Mouse (Mus musculus) embryonic facial prominence, embryonic 11.5 days (tissue): ENCODE results near the gene Racgap1. TPM values are rescaled to one million over a fixed set of nuclear protein-coding genes. Genes with fewer than 3 reads are reported as not detected.

Experiments
- ATAC-seq: fragments of 200-750 bp; cut with Nextera tagmentation; replicated peaks from 2 replicates; pipeline ENCODE4 v1.8.0; 2017; ENCODE audit warnings: low read depth; ENCODE audit not compliant: insufficient number of reproducible peaks, low FRiP score, low TSS enrichment
- DNase-seq: peaks from one replicate; pipeline ENCODE4 v3.0.0-alpha.2; 2015; ENCODE audit warnings: low spot score
- H3K27ac ChIP-seq: fragments of 300-500 bp; sonication (generic); replicated peaks from 2 replicates; pipeline ENCODE4 v1.5.1; 2014; ENCODE audit warnings: mild to moderate bottlenecking, low read depth, low read length, control low read depth
- H3K27me3 ChIP-seq: fragments of 300-500 bp; sonication (generic); 2 replicates; pipeline ENCODE4 v1.6.1; 2014; ENCODE audit warnings: mild to moderate bottlenecking, low read length, moderate library complexity, mixed read lengths; ENCODE audit not compliant: control insufficient read depth, insufficient read depth
- H3K36me3 ChIP-seq: fragments of 300-500 bp; sonication (generic); replicated peaks from 2 replicates; pipeline ENCODE4 v1.6.1; 2014; ENCODE audit warnings: low read depth, mild to moderate bottlenecking, low read length, moderate library complexity, mixed read lengths; ENCODE audit not compliant: control insufficient read depth, insufficient read depth
- H3K4me1 ChIP-seq: fragments of 300-500 bp; sonication (generic); 2 replicates; pipeline ENCODE4 v1.6.1; 2014; ENCODE audit warnings: low read length, mixed read lengths; ENCODE audit not compliant: control insufficient read depth, insufficient read depth
- H3K4me2 ChIP-seq: fragments of 300-500 bp; sonication (generic); 2 replicates; pipeline ENCODE4 v1.6.1; 2014; ENCODE audit warnings: low read depth, mild to moderate bottlenecking, control low read depth, low read length, moderate library complexity
- H3K4me3 ChIP-seq: fragments of 300-500 bp; sonication (generic); 2 replicates; pipeline ENCODE4 v1.5.1; 2014; ENCODE audit warnings: low read depth, low read length, control low read depth
- H3K9ac ChIP-seq: fragments of 300-500 bp; sonication (generic); replicated peaks from 2 replicates; pipeline ENCODE4 v1.6.1; 2014; ENCODE audit warnings: mild to moderate bottlenecking, control low read depth, low read length
- H3K9me3 ChIP-seq: fragments of 300-500 bp; sonication (generic); replicated peaks from 2 replicates; pipeline ENCODE4 v1.6.1; 2016; ENCODE audit warnings: mild to moderate bottlenecking, low read length, inconsistent platforms, mixed read lengths; ENCODE audit not compliant: control insufficient read depth
- WGBS: fragments of 180-500 bp; shearing (Covaris S2); extraction: QIAGEN DNeasy Blood & Tissue Kit; methylation state at CpG from one replicate; pipeline ENCODE4 v1.1.7; 2014; 5-methylcytosine and 5-hydroxymethylcytosine counted together
- polyA plus RNA-seq: library from polyadenylated mRNA; unstranded; fragments of >200 nt; fragmentation: Nextera tagmentation; extraction: Ambion mirVana; gene quantifications from 2 replicates; pipeline ENCODE4 v1.2.1, GENCODE M21; 2014

Racgap1 gene
- polyA plus RNA-seq, 1 experiment from 2014 or later: 152 TPM

DNA sequence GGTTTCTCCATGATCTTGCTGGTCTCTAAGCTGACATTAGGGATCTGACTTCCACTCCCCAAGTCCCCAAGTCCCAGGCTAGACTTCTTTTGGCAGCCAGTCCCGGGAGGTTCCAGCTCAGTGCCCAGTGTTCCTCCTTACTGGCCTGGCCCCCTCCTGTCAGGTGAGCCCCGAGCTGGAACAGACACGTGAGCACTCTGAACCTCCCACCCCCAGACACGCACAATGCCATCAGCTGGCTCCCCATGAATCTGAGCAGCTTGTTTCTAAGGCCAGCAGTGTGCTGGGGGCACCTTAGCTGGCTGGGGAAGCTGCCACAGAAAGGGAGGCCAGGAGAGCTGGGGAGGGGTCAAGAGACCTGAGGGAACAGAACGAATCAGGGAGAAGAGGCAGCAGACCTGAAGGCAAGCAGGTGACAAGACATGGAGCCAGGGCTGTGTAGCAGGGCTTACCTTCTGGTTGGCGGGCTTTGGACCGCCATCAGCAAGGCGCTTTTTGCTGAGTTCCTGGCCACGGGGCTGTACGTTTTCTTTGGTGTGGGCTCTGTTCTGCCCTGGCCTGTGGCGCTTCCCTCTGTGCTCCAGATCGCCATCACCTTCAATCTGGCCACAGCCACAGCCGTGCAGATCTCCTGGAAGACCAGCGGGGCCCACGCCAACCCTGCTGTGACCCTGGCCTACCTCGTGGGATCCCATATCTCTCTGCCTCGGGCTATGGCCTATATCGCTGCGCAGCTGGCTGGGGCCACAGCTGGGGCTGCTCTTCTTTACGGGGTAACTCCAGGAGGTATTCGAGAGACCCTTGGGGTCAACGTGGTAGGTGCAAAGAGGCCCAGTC is 50.3 kb downstream of the Racgap1 start, which contains the start of gene Aqp6:
TSS of gene Aqp6 (plus strand) at position 415 of the 837 bp plus-strand sequence.
- Histone ChIP-seq H3K9ac (no peak within 1 kb of the TSS), H3K27ac (no peak within 1 kb of the TSS), H3K36me3 (no peaks in the 10 kb centered on the region), H3K4me3 (no peak within 1 kb of the TSS), H3K27me3 (peaks cover 13% of the 10 kb centered on the region), H3K4me2 (no peak within 1 kb of the TSS), H3K4me1 (no peaks in the 10 kb centered on the region), H3K9me3 (no peaks in the 10 kb centered on the region)
- DNase-seq: no peak
- 51% methylated on average over 22 of the region's 22 CpGs for WGBS
- ATAC-seq: no peak

DNA sequence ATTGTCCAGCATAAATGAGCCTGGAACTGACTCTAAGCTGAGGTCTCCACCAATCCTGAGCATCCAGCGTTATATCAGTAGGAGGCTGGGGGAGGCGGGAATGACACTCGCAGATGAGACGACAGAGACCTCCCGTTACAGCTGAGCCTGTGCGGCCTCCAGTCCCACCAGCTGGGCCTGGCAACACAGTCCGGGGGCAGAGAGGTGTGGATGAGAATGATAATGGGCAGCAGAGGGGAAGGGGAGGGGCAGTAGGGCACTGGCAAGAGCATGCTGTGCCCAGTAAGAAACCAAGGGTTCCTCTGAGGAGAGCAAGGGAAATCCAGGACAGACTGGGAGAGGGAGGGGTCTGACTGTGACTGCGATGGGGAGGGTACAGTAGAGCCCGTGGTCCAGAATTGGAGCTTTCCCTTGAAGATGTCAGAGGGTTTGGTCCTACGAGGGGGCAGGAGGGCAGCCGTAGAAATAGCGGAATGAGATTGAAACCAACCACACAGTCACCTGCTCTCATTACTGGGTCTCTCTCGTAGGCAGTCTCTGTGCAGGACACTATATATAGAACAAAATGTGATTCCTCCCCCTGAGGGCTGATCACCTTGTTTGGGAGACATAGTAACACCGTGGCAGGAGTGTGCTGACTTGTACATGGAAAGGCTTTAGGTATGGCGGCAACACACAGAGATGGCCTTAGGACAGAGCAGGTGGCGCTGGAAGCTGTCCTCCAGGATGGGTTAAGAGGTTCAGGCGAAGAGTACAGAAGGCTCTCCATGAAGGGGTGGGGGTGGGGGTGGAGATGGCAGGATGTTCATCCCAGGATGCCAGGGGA is 52.0 kb downstream of the Racgap1 start:
- no peak overlapping the region for H3K4me2 ChIP-seq
- H3K27me3 ChIP-seq: peaks cover 22% of the 10 kb centered on the region
- WGBS: 59% methylated on average over 17 of the region's 17 CpGs
- no peaks in the 10 kb centered on the region for H3K9me3 ChIP-seq
- ATAC-seq (no peak), DNase-seq (no peak)
- H3K4me1 ChIP-seq: no peaks in the 10 kb centered on the region
- H3K4me3 ChIP-seq: no peak overlapping the region
- H3K36me3 ChIP-seq: no peaks in the 10 kb centered on the region
- H3K9ac ChIP-seq: no peak overlapping the region
- no peak overlapping the region for H3K27ac ChIP-seq

DNA sequence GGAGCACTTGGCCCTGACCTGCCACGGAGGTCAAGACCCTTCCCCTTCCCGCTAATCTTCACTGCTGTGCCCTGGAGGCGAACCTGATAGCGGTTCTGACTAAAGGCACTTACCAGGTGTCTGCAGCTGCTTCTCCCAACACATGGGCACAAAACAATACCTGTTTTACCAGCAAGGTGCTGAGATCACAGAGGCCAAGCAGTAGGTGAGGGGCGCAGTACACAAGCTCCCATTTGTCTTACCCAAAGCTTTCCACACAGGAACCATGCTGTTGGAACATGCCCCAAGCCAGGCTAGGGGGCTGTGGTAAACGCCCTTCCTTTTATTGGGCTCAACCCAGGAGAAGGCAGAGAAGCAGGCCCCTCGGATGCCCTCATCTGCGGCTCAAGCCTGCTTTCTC is 53.9 kb downstream of the Racgap1 start:
- no peak overlapping the region for H3K4me3 ChIP-seq
- no peak overlapping the region for H3K4me2 ChIP-seq
- H3K9me3 ChIP-seq: no peaks in the 10 kb centered on the region
- ATAC-seq: no peak
- WGBS: 41% methylated on average over 8 of the region's 8 CpGs
- peaks cover 40% of the 10 kb centered on the region for H3K27me3 ChIP-seq
- H3K9ac ChIP-seq: no peak overlapping the region
- no peaks in the 10 kb centered on the region for H3K4me1 ChIP-seq
- H3K27ac ChIP-seq: no peak overlapping the region
- H3K36me3 ChIP-seq: no peaks in the 10 kb centered on the region
- DNase-seq: no peak

DNA sequence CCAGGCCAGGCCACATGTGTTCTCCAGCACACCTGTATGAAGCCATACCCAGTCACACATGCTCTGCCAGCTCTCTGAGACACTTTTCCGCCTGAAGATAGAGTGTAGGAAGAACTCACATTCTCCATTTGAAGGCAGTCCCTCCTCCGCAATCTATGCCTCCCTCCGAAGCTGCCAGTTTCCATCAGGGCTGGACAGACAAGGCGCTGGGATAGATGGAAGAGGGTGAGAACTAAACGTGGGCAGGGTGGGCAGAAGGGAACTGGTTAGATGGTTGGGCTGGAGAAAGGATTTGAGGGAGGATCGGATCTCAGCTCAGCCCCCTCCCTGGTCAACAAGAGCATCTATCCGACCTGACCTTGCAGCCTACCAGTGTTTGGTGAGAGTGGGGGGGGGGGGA is 54.6 kb downstream of the Racgap1 start:
- Histone ChIP-seq H3K9ac (no peak overlapping the region), H3K4me2 (no peak overlapping the region), H3K27me3 (peaks cover 48% of the 10 kb centered on the region), H3K4me3 (no peak overlapping the region), H3K9me3 (no peaks in the 10 kb centered on the region), H3K36me3 (no peaks in the 10 kb centered on the region), H3K4me1 (no peaks in the 10 kb centered on the region), H3K27ac (no peak overlapping the region)
- ATAC-seq (no peak), DNase-seq (no peak)
- 56% methylated on average over 7 of the region's 7 CpGs for WGBS

DNA sequence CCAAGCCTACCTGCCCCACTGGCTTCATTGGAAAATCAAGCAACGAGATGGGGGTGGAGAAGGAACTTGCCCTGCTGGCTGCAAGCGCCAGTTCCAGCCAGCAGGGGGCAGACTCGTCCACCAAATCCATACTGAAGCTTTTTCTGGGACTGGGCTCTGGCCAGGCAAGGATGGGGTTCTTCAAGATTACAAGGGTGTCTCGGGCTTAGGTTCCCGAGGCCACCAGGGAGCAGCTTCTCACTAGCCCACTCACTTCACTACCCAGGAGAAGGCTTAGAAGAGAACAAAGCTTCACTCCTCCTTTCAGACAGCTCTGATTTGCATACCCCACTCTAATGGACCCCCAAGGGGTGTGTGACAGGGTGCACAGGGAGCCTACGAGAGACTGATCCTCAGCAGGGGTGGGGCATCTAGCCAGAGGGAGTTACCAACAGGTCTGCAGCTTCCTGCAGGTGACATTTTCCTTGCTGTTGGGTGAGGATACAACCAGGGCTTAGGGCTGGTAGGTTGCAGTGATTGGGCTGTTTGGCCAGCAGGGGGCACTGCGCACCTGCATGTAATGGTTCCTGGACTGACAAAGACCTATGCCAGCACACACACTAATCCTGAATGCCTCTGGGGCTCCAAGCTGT is 55.3 kb downstream of the Racgap1 start:
- Histone ChIP-seq H3K4me1 (no peaks in the 10 kb centered on the region), H3K9ac (no peak overlapping the region), H3K27me3 (peaks cover 52% of the 10 kb centered on the region), H3K4me2 (no peak overlapping the region), H3K36me3 (no peaks in the 10 kb centered on the region), H3K27ac (no peak overlapping the region), H3K4me3 (no peak overlapping the region), H3K9me3 (no peaks in the 10 kb centered on the region)
- ATAC-seq: peak; percentile 78
- peak; percentile 89 for DNase-seq
- under 1% methylated on average over 7 of the region's 7 CpGs for WGBS

DNA sequence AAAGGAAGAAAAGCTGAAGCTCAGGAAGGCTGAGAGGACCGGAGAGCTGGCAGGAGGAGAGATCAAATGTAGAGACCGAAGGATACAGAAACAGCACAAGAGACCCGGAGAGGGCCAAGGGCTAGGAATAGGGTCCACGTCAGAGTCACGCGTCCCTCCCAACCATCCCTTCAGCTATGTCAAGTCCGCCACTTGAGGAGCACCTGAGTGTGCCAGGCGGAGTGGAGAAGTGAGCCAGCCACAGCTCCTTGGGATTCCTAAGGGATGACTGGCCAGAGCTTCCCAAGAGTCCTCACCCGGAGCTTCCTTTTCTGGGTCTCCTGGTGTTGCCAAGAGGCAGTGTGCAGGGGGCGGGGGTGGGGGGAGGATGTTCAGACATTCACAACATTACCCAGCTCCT is 56.5 kb downstream of the Racgap1 start:
- Histone ChIP-seq H3K27ac (no peak overlapping the region), H3K36me3 (no peaks in the 10 kb centered on the region), H3K4me2 (no peak overlapping the region), H3K27me3 (peaks cover 61% of the 10 kb centered on the region), H3K4me3 (no peak overlapping the region), H3K9me3 (no peaks in the 10 kb centered on the region), H3K4me1 (peaks cover 2% of the 10 kb centered on the region; the same call in 1 of the 2 replicates), H3K9ac (no peak overlapping the region)
- ATAC-seq (no peak), DNase-seq (no peak)
- 77% methylated on average over 10 of the region's 10 CpGs for WGBS

DNA sequence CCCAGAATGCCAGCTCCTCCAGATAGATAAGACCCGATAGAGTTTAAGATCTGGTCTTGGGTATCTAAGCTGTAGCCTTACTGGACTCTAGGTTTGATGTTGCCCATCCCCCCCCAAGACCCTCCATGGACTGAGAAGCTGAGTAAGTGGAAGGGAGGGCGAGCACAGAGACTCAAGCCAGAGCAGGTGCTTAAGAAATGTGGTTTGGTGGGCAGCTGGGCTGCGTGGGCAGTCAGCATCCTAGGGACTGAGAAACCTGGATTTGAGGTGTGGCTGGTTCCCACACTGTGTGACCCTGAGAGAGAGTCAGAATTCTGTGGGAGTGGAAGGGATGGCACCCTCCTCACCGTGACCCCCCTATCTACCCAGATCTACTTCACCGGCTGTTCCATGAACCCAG is 58.6 kb downstream of the Racgap1 start:
- no peak overlapping the region for H3K4me3 ChIP-seq
- ATAC-seq: no peak

More for the DNA sequence above, 58.6 kb downstream of the Racgap1 start:
- no peaks in the 10 kb centered on the region for H3K9me3 ChIP-seq
- no peaks in the 10 kb centered on the region for H3K36me3 ChIP-seq
- no peak for DNase-seq
- WGBS: 88% methylated on average over 5 of the region's 5 CpGs
- H3K27me3 ChIP-seq: peaks cover 76% of the 10 kb centered on the region
- H3K4me1 ChIP-seq: peaks cover 2% of the 10 kb centered on the region; the same call in 1 of the 2 replicates
- H3K4me2 ChIP-seq: no peak overlapping the region
- no peak overlapping the region for H3K9ac ChIP-seq
- no peak overlapping the region for H3K27ac ChIP-seq
